Mouse (Mus musculus): Measurements from ENCODE around the gene Hfe.
"Not testable (repeated sequence)": the region's sequence is repeated elsewhere in the genome, so short reads cannot be mapped to it uniquely, and the experiment has no call there.

The Hfe gene

DNA sequence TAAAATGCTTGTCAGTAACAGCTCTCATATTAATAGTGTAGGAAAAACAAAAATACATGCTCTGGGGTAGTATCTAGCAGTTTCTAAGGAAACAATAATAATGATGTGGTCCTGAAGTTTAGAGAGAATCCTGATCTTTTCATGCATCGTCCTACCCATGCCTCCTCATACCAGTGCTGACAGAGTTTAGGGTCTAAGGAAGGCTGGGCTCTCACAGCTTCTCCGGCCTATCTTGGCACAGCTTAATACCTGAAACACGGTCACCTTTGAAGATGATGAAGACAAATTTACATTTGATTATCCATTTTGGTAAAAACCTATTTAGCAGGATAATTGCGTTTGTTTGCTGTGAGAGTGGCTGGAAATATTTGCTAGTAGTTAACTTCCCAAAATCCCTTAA lies 33.3 kb upstream of the Hfe start:
- no peak for DNase-seq

DNA sequence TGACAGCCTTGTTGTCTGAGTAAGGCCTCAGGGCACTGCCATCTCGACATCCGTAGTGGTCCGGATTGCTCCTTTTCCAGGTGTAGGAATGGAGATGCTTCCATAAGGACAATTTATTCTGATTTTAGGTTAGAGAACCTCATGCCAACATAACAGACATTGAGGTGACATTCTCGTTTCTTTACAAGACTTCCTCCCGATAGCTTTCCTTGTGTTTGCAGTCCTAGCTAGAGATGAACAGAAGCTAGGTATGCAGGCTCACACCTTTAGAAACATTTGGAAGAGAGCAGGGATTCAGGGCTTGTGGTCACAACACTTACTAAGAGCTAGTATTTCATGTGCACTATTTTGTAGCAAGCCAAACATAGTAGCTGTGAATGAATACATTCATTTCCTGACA lies 32.6 kb upstream of the Hfe start:
- DNase-seq: no peak

GRCm38 (mm10) chr13:23742007-23742406 lies 31.4 kb upstream of the Hfe start:
- no peak for DNase-seq

DNA sequence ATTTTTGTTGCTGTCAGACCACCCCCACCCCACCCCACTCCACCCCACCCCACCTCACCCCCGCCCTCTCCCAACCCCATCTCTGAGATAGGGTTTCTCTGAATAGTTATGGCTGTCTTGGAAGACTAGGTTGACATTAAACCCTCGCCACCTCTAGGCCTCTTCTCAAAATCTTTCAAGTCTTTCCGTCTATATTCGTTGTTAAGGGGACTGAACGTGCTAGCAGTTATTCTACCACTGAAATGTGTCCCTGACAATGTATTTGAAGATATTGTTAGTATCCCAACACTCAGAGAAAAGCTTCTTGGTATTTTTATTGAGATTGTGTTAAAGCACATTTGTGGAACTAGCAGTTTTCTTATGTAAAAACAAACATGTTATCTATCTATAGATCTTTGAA lies 30.3 kb upstream of the Hfe start:
- no peak for DNase-seq

DNA sequence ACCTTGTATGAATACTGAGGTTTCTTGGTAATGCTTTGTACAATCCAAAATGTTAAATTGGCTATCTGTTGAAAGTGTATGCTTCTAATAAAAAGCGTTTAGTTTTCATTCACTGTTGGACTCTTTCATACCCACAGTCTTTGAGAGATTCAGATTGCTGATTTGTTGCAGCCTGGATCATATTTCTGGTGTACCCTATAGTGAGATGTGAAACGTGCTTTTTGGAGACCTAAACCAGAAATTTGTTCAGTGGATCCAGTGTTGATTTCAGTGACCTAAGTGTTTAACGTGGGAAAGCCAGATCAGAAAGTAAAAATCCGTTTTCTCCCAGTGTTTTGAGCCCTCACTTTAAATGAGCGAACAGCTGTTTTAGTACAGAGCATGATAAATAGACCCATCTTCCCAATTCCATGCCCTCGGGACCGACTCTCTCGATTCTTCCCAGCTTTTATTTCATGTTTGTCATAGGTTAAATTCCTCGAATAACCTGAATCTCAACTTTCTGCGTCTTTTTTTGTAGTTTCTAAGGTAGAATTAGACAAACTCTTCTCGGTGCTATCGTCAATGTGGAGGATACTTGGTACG lies 29.7 kb upstream of the Hfe start:
- DNase-seq: no peak

DNA sequence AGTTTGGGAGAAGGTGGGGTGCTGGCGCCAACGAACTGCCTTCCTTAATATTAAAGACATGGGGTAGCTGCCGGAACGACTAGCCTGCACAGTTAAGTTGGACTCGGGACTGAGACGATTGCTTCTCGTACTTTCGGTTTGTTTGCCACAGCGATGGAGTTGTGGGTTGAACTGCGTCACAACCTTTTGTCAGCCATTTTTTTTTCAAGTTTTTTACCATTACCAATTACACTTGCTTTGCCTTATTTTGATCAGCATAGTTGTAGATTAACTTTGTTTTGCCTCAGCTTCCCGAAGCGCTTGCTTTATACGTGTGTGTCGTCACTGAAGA lies 29.2 kb upstream of the Hfe start:
- no peak for DNase-seq

DNA sequence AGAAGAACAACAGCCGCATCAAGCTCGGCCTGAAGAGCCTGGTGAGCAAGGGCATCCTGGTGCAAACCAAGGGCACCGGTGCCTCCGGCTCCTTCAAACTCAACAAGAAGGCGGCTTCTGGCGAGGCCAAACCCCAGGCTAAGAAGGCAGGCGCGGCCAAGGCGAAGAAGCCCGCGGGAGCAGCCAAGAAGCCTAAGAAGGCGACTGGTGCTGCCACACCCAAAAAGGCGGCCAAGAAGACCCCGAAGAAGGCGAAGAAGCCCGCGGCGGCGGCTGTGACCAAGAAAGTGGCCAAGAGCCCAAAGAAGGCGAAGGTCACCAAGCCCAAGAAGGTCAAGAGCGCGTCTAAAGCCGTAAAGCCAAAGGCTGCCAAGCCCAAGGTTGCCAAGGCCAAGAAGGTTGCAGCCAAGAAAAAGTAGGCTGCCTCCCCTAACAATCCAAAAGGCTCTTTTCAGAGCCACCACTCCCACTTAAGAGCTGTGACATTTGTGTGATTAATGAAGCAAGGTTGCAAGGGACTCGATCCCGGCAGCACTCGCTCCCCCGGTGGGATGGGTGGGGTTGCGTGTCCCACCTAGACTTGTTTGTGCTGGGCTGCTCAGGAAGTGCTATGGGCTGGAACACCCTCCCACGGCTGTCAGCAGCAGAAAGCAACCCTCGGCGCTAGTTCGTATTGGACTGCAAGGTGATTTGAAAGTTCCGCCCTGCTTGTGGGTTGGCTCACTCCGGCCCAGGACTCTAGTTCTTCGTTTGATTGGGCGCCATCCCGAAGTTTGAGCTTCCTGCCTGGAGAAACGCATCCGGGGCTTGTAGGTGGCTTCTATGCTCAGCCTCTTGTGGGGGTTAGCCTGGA lies 28.6 kb upstream of the Hfe start:
- peak; percentile 92 for DNase-seq

GRCm38 (mm10) chr13:23738677-23739068 lies 28.0 kb upstream of the Hfe start, which contains the start of gene Hist1h1c:
Gene Hist1h1c (plus strand): TSS chr13:23738808.
- DNase-seq: peak; percentile 91

DNA sequence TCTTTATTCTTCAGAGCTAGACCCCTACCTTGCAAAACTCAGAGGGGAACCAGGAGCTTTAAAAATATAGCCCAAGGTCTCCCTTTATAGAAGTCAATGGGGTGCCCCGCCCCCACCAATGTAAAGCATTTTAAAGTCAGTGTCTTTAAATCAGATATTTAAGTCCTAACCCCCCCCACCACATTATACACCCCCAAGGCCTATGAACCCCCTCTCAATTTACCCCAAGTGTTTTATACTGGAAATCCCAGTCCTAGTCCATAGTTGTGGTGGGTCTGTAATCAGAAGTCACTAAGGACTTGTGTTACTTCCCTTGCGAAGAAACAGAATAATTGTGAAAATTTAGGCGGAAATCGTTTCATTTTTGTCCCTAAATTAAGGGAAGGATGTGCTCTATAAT lies 27.4 kb upstream of the Hfe start:
- DNase-seq: no peak

DNA sequence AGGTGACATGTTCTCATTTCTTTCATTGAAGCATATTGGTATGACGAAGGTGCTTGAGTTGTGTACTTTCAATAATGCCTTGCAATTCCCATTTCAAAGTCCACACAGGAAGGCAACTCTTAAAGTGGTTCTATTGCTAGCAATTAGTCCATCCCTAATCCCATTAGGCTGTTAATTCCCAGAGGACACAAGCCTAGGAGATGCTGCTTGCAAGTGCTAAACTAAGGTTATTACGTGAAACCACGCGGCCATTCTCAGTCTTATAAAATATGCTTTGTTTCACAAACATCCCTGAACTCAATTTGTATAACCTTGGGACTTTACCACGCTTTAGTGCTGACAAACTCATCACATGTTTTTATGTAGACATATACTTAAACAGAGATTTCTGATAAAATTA lies 26.4 kb upstream of the Hfe start:
- DNase-seq: no peak

- no peak for DNase-seq
Observed at GRCm38 (mm10) chr13:23732156-23732804, 21.6 kb upstream of the Hfe start.

DNA sequence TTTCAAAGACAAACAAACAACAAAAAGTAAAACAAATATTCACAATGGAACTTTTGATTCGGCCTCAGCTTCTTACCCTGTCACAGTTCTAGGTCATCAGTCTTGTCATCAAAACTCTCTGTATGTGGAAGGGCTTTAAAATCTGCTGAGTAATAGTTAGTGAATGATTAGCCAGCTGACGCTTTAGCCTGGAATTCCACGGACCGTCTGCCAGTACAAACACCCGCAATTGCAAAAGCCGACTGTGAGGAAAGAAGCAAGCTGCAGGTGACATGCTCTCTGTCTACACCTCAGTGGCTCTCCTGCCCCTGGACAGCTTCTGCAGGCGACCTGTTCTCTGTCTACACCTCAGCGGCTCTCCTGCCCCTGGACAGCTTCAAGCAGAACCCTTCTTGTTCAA lies 19.8 kb upstream of the Hfe start:
- DNase-seq: no peak

DNA sequence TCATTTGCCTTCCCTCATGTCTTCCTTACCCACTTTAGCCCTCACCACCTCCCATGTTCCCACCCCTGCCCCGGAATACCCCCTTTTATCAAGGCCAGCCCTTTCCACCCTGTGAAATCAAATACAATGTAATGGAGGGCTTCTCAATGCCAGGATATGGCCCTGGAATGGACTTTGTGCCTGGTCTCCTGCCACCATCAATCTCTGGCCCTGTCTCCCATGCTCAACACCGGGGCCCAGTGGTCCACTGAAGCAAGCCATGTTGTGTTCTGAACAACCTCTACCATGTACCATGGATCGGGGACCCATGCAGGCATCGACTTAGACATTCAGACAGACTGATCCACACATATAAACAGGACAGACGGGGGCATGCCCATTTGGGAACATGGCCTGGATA lies 19.1 kb upstream of the Hfe start:
- no peak for DNase-seq

DNA sequence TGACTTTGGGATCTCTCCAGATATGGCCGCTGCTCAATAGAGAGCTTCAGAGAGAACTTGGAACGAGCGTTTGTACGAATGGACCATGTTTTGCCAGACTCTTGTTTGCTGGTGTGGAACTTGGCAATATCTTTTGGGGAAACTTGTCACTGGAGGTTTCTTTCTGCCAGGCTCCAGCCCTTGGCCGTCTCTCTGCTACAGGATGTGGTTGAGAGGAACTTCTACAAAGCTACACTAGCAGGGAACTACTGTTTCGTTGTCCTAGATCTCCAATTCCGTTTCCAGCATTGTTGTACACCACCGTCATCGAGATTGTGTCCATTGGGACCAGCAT lies 18.5 kb upstream of the Hfe start:
- no peak for DNase-seq

DNA sequence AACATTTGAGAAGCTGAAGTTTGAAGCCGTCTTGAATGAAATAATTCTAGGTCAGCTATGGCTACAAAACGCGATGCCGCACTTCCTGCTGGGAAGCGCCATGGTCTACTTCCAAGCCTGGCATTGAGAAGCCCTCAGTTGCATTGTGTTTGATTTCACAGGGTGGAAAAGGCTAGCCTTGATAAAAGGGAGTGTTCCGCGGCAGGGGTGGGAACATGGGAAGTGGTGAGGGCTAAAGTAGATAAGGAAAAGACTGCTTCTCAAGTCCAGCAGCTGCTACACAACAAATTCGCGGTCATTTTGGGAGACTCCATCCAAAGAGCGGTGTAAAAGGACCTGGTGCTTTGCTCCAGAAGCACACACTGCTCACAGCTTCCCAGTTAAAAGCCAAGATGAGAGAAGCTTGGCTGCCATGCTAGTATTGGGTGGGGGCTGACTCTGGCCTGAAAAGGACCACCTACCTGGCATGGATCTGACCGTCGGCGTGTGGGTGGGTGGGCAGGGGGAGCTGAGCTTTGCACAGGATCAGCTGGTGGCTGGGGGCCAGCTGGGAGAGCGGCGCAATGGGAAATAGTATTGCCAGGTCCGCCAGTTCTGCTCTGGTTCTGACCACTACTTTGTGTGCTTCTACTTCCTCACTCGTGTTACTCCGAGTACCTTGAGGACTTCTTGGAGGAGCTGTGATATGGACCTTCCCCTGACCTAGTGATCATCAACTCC lies 18.0 kb upstream of the Hfe start:
- no peak for DNase-seq

- no peak for DNase-seq
Observed at GRCm38 (mm10) chr13:23725213-23725612, 14.6 kb upstream of the Hfe start.

GRCm38 (mm10) chr13:23724239-23724638 lies 13.6 kb upstream of the Hfe start:
- no peak for DNase-seq

DNA sequence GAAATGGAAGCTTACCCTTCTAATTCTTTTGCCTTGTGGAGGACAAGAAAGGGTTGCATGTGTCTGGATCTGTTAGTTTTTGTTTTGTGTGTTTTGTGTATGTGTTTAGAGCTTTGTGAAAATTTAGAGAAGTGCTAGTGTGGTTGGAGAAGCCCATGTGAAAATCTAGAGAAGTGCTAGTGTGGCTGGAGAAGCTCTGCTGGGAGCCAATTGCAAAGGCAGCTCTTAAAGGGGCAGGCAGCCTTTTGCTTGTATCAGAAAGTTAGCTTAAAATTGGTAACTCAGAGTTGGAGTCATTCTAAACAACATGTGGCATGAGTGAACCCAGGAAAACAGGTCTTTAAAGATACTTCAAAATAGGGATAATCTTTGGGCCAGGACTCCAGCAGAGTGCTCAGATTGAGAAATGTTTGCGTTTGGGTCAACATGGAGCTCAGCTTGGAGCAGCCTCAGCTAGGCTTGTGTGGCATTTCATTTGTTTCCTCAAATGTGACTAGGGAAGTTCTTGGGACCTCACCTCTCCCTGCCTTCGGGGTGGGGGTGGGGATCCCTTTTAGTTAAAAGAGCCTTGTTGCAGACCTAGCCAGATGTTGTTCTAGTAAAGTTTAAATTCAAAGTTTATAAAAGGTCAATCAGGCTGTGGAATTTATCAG lies 7.1 kb upstream of the Hfe start:
- DNase-seq: not testable (repeated sequence)

- DNase-seq: no peak
Observed at GRCm38 (mm10) chr13:23717176-23717575, 6.5 kb upstream of the Hfe start.

DNA sequence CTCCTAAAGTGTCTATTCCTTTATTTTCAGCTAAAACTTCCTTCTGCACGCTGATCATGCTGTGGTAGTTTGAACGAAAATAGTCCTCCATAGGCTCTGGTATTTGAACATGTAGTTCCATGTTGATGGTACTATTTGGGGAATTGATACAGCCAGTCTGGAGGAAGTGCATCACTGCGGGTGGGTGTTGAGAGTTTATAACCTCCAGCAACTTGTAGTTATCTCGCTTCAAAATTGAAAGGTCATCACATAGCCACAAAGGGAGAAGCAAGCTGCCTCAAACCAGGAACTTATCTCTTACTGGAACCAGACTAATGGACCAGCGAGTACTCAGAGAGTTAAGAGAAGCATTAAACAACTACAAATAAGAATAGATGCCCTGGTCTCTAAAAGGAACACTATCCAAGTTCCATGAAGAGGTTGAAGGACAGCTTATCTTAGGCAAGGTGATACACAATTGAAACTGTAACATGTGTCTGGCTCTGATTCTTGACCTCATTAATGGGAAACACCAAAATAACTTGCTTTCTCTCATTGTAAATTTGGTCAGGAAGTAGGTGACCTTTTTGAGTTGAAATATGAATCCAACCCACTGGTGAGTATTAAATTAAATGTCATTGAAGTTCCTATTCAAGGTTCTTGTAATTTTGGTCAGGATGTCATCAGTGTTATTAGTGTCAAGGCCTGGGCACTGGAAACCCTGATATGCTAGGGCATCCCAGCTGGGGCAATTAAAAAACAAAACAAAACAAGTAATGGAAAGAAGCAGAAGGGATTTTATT lies 5.8 kb upstream of the Hfe start:
- no peak for DNase-seq

DNA sequence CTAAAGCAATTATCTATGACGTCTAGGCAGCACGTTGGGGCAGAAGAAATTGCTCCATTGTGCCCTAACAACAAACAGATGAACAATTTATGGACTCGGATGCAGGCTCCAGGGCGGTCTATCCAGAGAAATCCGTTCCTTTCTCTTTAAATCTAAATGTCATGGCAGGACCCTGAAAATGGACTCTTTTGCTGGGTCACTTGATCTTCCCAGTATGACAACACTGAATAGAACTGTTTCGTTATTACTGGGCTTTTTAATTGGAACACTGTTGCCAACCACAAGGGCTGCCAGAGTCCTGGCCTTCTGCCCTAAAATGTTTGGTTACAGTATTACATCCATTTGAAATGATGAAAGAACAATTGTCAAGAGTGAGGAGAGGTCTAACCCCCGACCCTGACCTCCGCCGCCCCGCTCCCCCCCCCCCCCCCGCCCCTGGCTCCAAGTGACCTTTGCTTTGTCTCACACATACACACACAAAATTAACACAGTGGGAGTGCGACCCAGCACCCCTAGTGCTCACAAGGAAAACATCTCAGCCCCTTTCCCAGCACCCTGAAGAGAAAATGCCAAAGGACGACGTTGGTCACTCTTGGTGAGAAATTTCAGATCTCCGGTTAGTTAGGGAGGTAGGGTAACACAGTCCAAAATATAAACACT lies 810 bp downstream of the Hfe start:
- DNase-seq: no peak

GRCm38 (mm10) chr13:23708654-23709053 lies 2.0 kb downstream of the Hfe start:
- DNase-seq: no peak

Measured in lung, postnatal 14 days (tissue).